ENCODE assay signal across 16 mouse cellular contexts in the genomic region with DNA sequence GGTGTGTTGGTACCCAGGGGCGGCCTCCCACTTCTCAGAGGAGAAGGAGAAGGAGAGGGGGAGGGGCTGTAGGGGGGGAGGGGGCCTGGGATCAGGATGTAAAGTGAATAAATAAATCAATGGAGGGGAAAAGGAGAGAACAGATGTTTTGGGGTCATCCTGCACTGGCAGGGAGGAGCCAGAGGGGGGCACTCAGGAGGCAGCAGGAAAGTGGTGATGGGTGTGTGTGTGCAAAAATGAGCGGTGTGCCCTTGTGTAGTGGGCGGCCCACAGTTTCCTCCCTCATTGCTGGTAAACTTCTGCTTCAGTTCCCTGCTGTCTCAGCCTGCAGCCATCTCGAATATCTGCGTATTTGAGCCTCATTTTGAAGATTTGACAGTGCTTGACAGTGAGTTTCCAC.
DNase-seq lines count a peak whose midpoint lies in the region; ATAC-seq and TF ChIP-seq lines count a peak whose summit lies in the region.
"Had no signal": no experiment of that assay in that cellular context is flagged by ENCODE, and none has a peak within 500 bp of the region (broad histone marks: within the 10 kb centered on the region; RNA-seq: fewer than 3 reads in every experiment).

No protein-coding gene starts in this region.

- no peak overlapping the region for H3K4me2 ChIP-seq in hindbrain, postnatal 0 days (ENCODE audit: low read depth, low read length)
- H3K4me2 ChIP-seq in lung, embryonic 14.5 days = no peak overlapping the region
- H3K4me2 ChIP-seq in forebrain, embryonic 16.5 days (ENCODE audit: low read length) = no peak overlapping the region
- H3K4me2 ChIP-seq: embryonic facial prominence, embryonic 12.5 days; forebrain, embryonic 12.5 days; neural tube, embryonic 15.5 days had no signal

- 77% methylated on average over 5 of the region's 5 CpGs for WGBS in hindbrain, postnatal 0 days
- WGBS in hindbrain, embryonic 10.5 days = 74% methylated on average over 5 of the region's 5 CpGs
- WGBS in lung, embryonic 14.5 days = 68% methylated on average over 5 of the region's 5 CpGs
- WGBS in forebrain, embryonic 16.5 days = 75% methylated on average over 5 of the region's 5 CpGs

- no peak for ATAC-seq in hindbrain, postnatal 0 days
- ATAC-seq in lung, embryonic 14.5 days (ENCODE audit: insufficient read depth) = no peak
- ATAC-seq in forebrain, embryonic 16.5 days = no peak

- H3K4me3 ChIP-seq in hindbrain, postnatal 0 days (ENCODE audit: low read length) = no peak overlapping the region
- H3K4me3 ChIP-seq in hindbrain, embryonic 10.5 days = no peak overlapping the region
- no peak overlapping the region for H3K4me3 ChIP-seq in lung, embryonic 14.5 days (ENCODE audit: low read depth, low read length)
- no peak overlapping the region for H3K4me3 ChIP-seq in forebrain, embryonic 16.5 days (replicated peaks; ENCODE audit: low read length)
- H3K4me3 ChIP-seq: embryonic facial prominence, embryonic 12.5 days; forebrain, embryonic 12.5 days; neural tube, embryonic 15.5 days had no signal

- H3K9me3 ChIP-seq in hindbrain, postnatal 0 days (ENCODE audit: low read length) = no peaks in the 10 kb centered on the region
- no peaks in the 10 kb centered on the region for H3K9me3 ChIP-seq in hindbrain, embryonic 10.5 days
- H3K9me3 ChIP-seq in lung, embryonic 14.5 days (ENCODE audit: low read depth, low read length) = no peaks in the 10 kb centered on the region
- H3K9me3 ChIP-seq in forebrain, embryonic 16.5 days (ENCODE audit: control insufficient read depth, low read length) = no peaks in the 10 kb centered on the region
- H3K9me3 ChIP-seq: embryonic facial prominence, embryonic 12.5 days; forebrain, embryonic 12.5 days; neural tube, embryonic 15.5 days had no signal

- TF ChIP-seq POLR2A in brain, embryonic 14.5 days (IDR thresholded peaks at IDR 0.05; ENCODE audit: borderline replicate concordance, extremely low read depth, insufficient read depth, insufficient read length, poor library complexity, severe bottlenecking) = no peak

- peak; percentile 42 for TF ChIP-seq CTCF in hindbrain, postnatal 0 days (IDR thresholded peaks at IDR 0.05; ENCODE audit: low read depth)
- TF ChIP-seq CTCF in lung, embryonic 14.5 days (IDR thresholded peaks at IDR 0.05; ENCODE audit: low read depth) = peak; percentile 32; the same call in 1 of the 2 replicates
- peak; percentile 45; the same call in 1 of the 2 replicates for TF ChIP-seq CTCF in brain, embryonic 14.5 days (IDR thresholded peaks at IDR 0.05; ENCODE audit: borderline replicate concordance, extremely low read depth, insufficient read depth, insufficient read length)

- H3K27ac ChIP-seq in hindbrain, postnatal 0 days = no peak overlapping the region
- H3K27ac ChIP-seq in hindbrain, embryonic 10.5 days = no peak overlapping the region
- no peak overlapping the region for H3K27ac ChIP-seq in lung, embryonic 14.5 days (ENCODE audit: low read depth)
- H3K27ac ChIP-seq in forebrain, embryonic 16.5 days (ENCODE audit: low read length) = no peak overlapping the region
- H3K27ac ChIP-seq: embryonic facial prominence, embryonic 12.5 days; forebrain, embryonic 12.5 days; neural tube, embryonic 15.5 days had no signal

- peaks cover 8% of the 10 kb centered on the region for H3K4me1 ChIP-seq in hindbrain, postnatal 0 days (ENCODE audit: insufficient read depth, low read length)
- peaks cover 19% of the 10 kb centered on the region for H3K4me1 ChIP-seq in hindbrain, embryonic 10.5 days (replicated peaks)
- H3K4me1 ChIP-seq in lung, embryonic 14.5 days (ENCODE audit: insufficient read depth) = no peaks in the 10 kb centered on the region
- no peaks in the 10 kb centered on the region for H3K4me1 ChIP-seq in forebrain, embryonic 16.5 days (replicated peaks; ENCODE audit: control insufficient read depth, insufficient read depth, low read length)
- H3K4me1 ChIP-seq: forebrain, embryonic 12.5 days; neural tube, embryonic 15.5 days had no signal

- no peak for DNase-seq in hindbrain, postnatal 0 days (ENCODE audit: low spot score)
- no peak for DNase-seq in hindbrain, embryonic 10.5 days (ENCODE audit: low spot score)
- DNase-seq in lung, embryonic 14.5 days = no peak
- DNase-seq in lung, postnatal 36 days = no peak
- DNase-seq in brain, embryonic 14.5 days (ENCODE audit: low read depth) = no peak
- peak; percentile 14 for DNase-seq in thymus, postnatal 25 days
- DNase-seq in heart, adult 18-20 months = no peak
- DNase-seq: adrenal gland, postnatal 14 days; cerebellum, adult 8-10 months; heart, postnatal 14 days; lung, postnatal 10 days; midbrain, embryonic 14.5 days had no signal

- H3K36me3 ChIP-seq in hindbrain, postnatal 0 days (ENCODE audit: insufficient read depth, low read length) = no peaks in the 10 kb centered on the region
- H3K36me3 ChIP-seq in hindbrain, embryonic 10.5 days = no peaks in the 10 kb centered on the region
- no peaks in the 10 kb centered on the region for H3K36me3 ChIP-seq in lung, embryonic 14.5 days (ENCODE audit: insufficient read depth)
- no peaks in the 10 kb centered on the region for H3K36me3 ChIP-seq in forebrain, embryonic 16.5 days (ENCODE audit: control insufficient read depth, insufficient read depth)
- H3K36me3 ChIP-seq: embryonic facial prominence, embryonic 12.5 days; forebrain, embryonic 12.5 days; neural tube, embryonic 15.5 days had no signal

- no peak overlapping the region for H3K9ac ChIP-seq in hindbrain, postnatal 0 days (replicated peaks; ENCODE audit: low read length)
- no peak overlapping the region for H3K9ac ChIP-seq in lung, embryonic 14.5 days
- H3K9ac ChIP-seq in forebrain, embryonic 16.5 days (replicated peaks; ENCODE audit: low read depth, low read length) = no peak overlapping the region
- H3K9ac ChIP-seq: embryonic facial prominence, embryonic 12.5 days; forebrain, embryonic 12.5 days; neural tube, embryonic 15.5 days had no signal

- no peaks in the 10 kb centered on the region for H3K27me3 ChIP-seq in hindbrain, postnatal 0 days (ENCODE audit: insufficient read depth, low read length)
- H3K27me3 ChIP-seq in hindbrain, embryonic 10.5 days (ENCODE audit: insufficient read depth, poor library complexity, severe bottlenecking) = no peaks in the 10 kb centered on the region; the same call in 1 of the 2 replicates
- H3K27me3 ChIP-seq in lung, embryonic 14.5 days (ENCODE audit: insufficient read depth, low read length) = no peaks in the 10 kb centered on the region
- no peaks in the 10 kb centered on the region for H3K27me3 ChIP-seq in forebrain, embryonic 16.5 days (replicated peaks; ENCODE audit: control insufficient read depth, insufficient read depth, low read length)
- H3K27me3 ChIP-seq: embryonic facial prominence, embryonic 12.5 days; forebrain, embryonic 12.5 days; neural tube, embryonic 15.5 days had no signal
